Mouse (Mus musculus): ENCODE measurements around the gene Ovca2.

Gene Ovca2

DNA sequence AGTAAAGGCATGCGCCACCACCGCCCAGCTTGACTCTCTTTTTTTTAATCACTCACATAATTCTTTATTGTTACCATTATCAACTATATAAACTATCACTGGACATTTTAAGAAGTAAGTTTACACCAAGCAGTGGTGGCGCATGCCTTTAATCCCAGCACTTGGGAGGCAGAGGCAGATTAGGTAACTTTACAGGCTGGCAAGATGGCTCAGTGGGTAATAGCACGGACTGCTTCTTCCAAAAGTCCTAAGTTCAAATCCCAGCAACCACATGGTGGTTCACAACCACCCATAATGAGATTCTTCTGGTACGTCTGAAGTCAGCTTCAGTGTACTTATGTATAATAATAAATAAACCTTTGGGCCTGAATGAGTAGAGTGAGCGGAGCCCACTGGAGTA, 49.2 kb downstream of the Ovca2 start:
- in situ Hi-C loops (cut with MboI, MseI): no loop called here

DNA sequence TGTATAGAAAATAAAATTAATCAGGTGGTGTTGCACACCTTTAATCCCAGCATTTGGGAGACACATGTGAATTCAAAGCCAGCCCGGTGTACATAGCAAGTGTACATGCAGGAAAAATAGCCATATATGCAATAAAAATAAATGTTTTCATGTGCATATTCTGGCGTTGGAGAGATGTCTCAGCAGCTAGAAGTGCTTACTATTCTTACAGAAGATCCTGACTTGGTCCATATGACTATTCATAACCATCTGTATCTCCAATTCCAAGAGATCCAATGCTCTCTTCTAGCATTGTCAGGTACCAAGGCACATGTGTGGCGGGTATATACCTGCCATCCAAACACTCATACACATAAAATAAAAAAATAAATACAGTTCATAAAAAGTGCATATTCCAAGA, 52.3 kb downstream of the Ovca2 start:
- in situ Hi-C loops (cut with MboI, MseI): no loop called here
